In the genomic region with DNA sequence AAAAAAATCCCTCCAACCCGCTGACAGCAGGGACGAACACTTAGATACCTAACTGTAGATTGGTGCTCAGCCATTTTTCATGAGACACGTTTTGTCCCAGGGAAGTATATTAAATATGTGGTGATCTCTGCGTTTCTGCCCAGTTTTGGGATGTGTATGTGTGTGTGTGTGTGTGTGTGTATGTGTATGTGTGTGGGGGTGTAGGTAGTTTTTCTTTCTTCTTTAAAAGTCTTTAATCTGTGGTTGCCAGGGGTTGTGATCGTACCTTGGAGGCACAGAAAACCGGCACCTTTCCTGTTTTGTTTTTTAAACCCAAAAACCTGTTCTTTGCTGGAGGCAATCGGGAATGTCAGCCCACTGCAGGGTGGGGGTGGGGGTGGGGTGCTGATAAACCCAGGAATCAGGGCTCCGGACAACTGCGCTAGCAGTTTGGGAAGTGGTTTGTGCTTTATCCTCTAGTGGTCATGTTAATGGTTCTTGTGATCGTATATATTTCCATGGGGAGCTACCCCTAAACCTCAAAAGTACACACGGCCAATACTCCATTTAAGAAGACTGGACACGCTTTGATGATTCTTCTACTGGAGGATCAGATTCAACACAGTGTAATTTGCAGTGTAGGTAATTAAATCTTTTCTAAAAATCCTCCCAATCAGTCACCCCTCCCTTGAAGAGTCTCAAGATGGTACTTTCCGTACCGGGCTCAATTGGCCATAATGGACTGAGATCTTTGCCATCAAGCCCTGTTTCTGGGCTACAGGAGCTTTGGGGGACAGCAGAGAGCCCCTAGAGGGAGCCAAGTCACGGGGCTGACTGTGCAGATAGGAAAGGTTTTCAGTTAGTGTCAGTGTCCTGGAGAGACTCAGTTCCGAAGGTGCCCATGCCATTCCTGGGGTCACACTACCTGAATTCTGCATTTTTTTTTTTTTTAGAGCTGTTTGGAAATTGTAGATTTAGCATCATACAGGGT, we compare ENCODE assay signal across 8 mouse cellular contexts. TPM values are rescaled to one million over a fixed set of nuclear protein-coding genes. Genes with fewer than 3 reads are reported as not detected.
DNase-seq lines count a peak whose midpoint lies in the region; ATAC-seq and TF ChIP-seq lines count a peak whose summit lies in the region.

No protein-coding gene starts in this region.

- TF ChIP-seq POLR2A in kidney, adult 2 months (IDR thresholded peaks at IDR 0.05; ENCODE audit: low read depth, low read length), result no peak

- no peaks in the 10 kb centered on the region for H3K36me3 ChIP-seq in kidney, adult 2 months (ENCODE audit: control insufficient read depth, insufficient read depth, low read length)
- peaks cover 7% of the 10 kb centered on the region; the same call in 1 of the 2 replicates for H3K36me3 ChIP-seq in hindbrain, embryonic 10.5 days
- H3K36me3 ChIP-seq in liver, embryonic 13.5 days, result no peaks in the 10 kb centered on the region
- H3K36me3 ChIP-seq in stomach, postnatal 0 days (ENCODE audit: control insufficient read depth, insufficient read depth, low read length), result no peaks in the 10 kb centered on the region

- 12% methylated on average over 16 of the region's 16 CpGs for WGBS in kidney, adult 2 months
- WGBS in hindbrain, embryonic 10.5 days, result 21% methylated on average over 16 of the region's 16 CpGs
- 15% methylated on average over 16 of the region's 16 CpGs for WGBS in liver, embryonic 13.5 days (ENCODE audit: insufficient replicate concordance)
- WGBS in stomach, postnatal 0 days, result 13% methylated on average over 16 of the region's 16 CpGs

- H3K27me3 ChIP-seq in kidney, adult 2 months (replicated peaks; ENCODE audit: control insufficient read depth, insufficient read depth, low read length), result no peaks in the 10 kb centered on the region
- peaks cover 10% of the 10 kb centered on the region; the same call in 1 of the 2 replicates for H3K27me3 ChIP-seq in hindbrain, embryonic 10.5 days (ENCODE audit: insufficient read depth, poor library complexity, severe bottlenecking)
- peaks cover 58% of the 10 kb centered on the region for H3K27me3 ChIP-seq in liver, embryonic 13.5 days
- no peaks in the 10 kb centered on the region for H3K27me3 ChIP-seq in stomach, postnatal 0 days (ENCODE audit: control insufficient read depth, insufficient read depth, low read length)

- H3K9me3 ChIP-seq in hindbrain, embryonic 10.5 days, result no peaks in the 10 kb centered on the region
- no peaks in the 10 kb centered on the region for H3K9me3 ChIP-seq in liver, embryonic 13.5 days (replicated peaks)
- no peaks in the 10 kb centered on the region for H3K9me3 ChIP-seq in stomach, postnatal 0 days (ENCODE audit: control insufficient read depth, low read length)

- TF ChIP-seq EP300 in stomach, postnatal 0 days (optimal IDR thresholded peaks at IDR 0.05), result no peak

- peaks cover 8% of the 10 kb centered on the region; the same call in 1 of the 2 replicates for H3K4me1 ChIP-seq in kidney, adult 2 months (ENCODE audit: control insufficient read depth, insufficient read depth, low read length)
- peaks cover 22% of the 10 kb centered on the region for H3K4me1 ChIP-seq in hindbrain, embryonic 10.5 days (replicated peaks)
- peaks cover 18% of the 10 kb centered on the region for H3K4me1 ChIP-seq in liver, embryonic 13.5 days (replicated peaks)
- no peaks in the 10 kb centered on the region for H3K4me1 ChIP-seq in stomach, postnatal 0 days (replicated peaks; ENCODE audit: control insufficient read depth, insufficient read depth)

- peak overlapping the region; percentile 74 for H3K4me2 ChIP-seq in liver, embryonic 13.5 days
- H3K4me2 ChIP-seq in stomach, postnatal 0 days (replicated peaks; ENCODE audit: low read depth), result peak overlapping the region; percentile 81

- peak overlapping the region; percentile 68; the same call in 1 of the 2 replicates for H3K9ac ChIP-seq in liver, embryonic 13.5 days
- H3K9ac ChIP-seq in stomach, postnatal 0 days (ENCODE audit: low read length), result peak overlapping the region; percentile 83

- peak; percentile 21; the same call in 1 of the 2 replicates for TF ChIP-seq CTCF in kidney, adult 2 months (conservative IDR thresholded peaks at IDR 0.05; ENCODE audit: insufficient read depth, insufficient read length, low read depth, low read length)
- TF ChIP-seq CTCF in stomach, postnatal 0 days (IDR thresholded peaks at IDR 0.05; ENCODE audit: low read depth), result peak; percentile 54

- peak; percentile 36 for DNase-seq in kidney, adult 2 months
- DNase-seq in kidney, adult 18-20 months, result no peak
- peak; percentile 53 to 58 for DNase-seq in cerebellum, postnatal 10 days
- no peak for DNase-seq in hindbrain, embryonic 10.5 days (ENCODE audit: low spot score)
- DNase-seq in liver, embryonic 13.5 days, result no peak
- DNase-seq in stomach, postnatal 0 days (ENCODE audit: low spot score), result no peak
- DNase-seq in urinary bladder, postnatal 36 days (ENCODE audit: low spot score in 2 of 2), result no peak

- H3K4me3 ChIP-seq in kidney, adult 2 months (ENCODE audit: insufficient read depth, low read depth, low read length), result peak overlapping the region; percentile 95
- H3K4me3 ChIP-seq in hindbrain, embryonic 10.5 days, result peak overlapping the region; percentile 77
- H3K4me3 ChIP-seq in liver, embryonic 13.5 days (replicated peaks), result peak overlapping the region; percentile 66
- peak overlapping the region; percentile 85 for H3K4me3 ChIP-seq in stomach, postnatal 0 days (ENCODE audit: low read depth, low read length)

- H3K27ac ChIP-seq in kidney, adult 2 months (ENCODE audit: insufficient read depth, low read depth, low read length), result peak overlapping the region; percentile 85; the same call in 1 of the 2 replicates
- peak overlapping the region; percentile 91 for H3K27ac ChIP-seq in hindbrain, embryonic 10.5 days
- H3K27ac ChIP-seq in liver, embryonic 13.5 days, result no peak overlapping the region
- H3K27ac ChIP-seq in stomach, postnatal 0 days (replicated peaks), result peak overlapping the region; percentile 90

- ATAC-seq in liver, embryonic 13.5 days (ENCODE audit: low read depth), result no peak
- ATAC-seq in stomach, postnatal 0 days (ENCODE audit: low FRiP score, low TSS enrichment), result no peak
- ATAC-seq in monocyte, adult 5-6 weeks (replicated peaks; ENCODE audit: insufficient number of reproducible peaks, low FRiP score, low TSS enrichment, poor library complexity, severe bottlenecking), result no peak

RNA-seq across cellular contexts. Expression of a gene that starts 1.4 kb away (rescaled TPM):
- polyA plus RNA-seq in kidney, adult 2 months (2012; rRNA removed), result 26.8 and 33.9 TPM in 2 replicates
- polyA plus RNA-seq in hindbrain, embryonic 10.5 days (2016; fragmentation: Nextera tagmentation; extraction: Ambion mirVana), result 2.9 and 4.2 TPM in 2 replicates
- polyA plus RNA-seq in liver, embryonic 13.5 days (2015; fragmentation: Nextera tagmentation; extraction: Ambion mirVana), result 0.91 and 0.92 TPM in 2 replicates
- polyA plus RNA-seq in stomach, postnatal 0 days (2015; fragmentation: Nextera tagmentation; extraction: Ambion mirVana), result 4.9 and 5.9 TPM in 2 replicates
- 2.3 to 12.3 TPM (median 8.3 TPM) in 3 replicates for total RNA-seq in monocyte, adult 5-6 weeks (2017)

Comparison
In these comparisons a context has a peak if more than half of its experiments do, and no peak if none do; other contexts are left out.
1. DNase-seq: peak in kidney, adult 2 months (single experiment) and cerebellum, postnatal 10 days (2 of 2); none in kidney, adult 18-20 months (single experiment), hindbrain, embryonic 10.5 days (single experiment), liver, embryonic 13.5 days (single experiment), stomach, postnatal 0 days (single experiment) and urinary bladder, postnatal 36 days (0 of 2).
2. Peak in every context shown above with its lines, with median percentiles within 50 percentile points of each other: H3K4me3 ChIP-seq.